Mouse (Mus musculus): Measurements from ENCODE around the gene Derl2. TPM values are rescaled to one million over a fixed set of nuclear protein-coding genes. Genes with fewer than 3 reads are reported as not detected.

Gene Derl2
- polyA plus RNA-seq, 1 experiment from 2014 or later: 33.1 TPM

GRCm38 (mm10) chr11:70975193-70975592 is 44.4 kb downstream of the Derl2 start:
- Histone ChIP-seq H3K4me1 (peaks cover 8% of the 10 kb centered on the region), H3K36me3 (replicated peaks) (peaks cover 83% of the 10 kb centered on the region), H3K4me3 (no peak overlapping the region), H3K27ac (replicated peaks) (no peak overlapping the region), H3K9me3 (no peaks in the 10 kb centered on the region), H3K27me3 (replicated peaks; ENCODE audit: low read depth, poor library complexity, severe bottlenecking) (no peaks in the 10 kb centered on the region)
- DNase-seq (ENCODE audit: low spot score): no peak
- WGBS: 78% methylated on average over 2 of the region's 2 CpGs

GRCm38 (mm10) chr11:70973947-70974346 is 45.7 kb downstream of the Derl2 start:
- H3K4me1 ChIP-seq: peaks cover 11% of the 10 kb centered on the region
- H3K9me3 ChIP-seq: no peaks in the 10 kb centered on the region
- H3K27me3 ChIP-seq (replicated peaks; ENCODE audit: low read depth, poor library complexity, severe bottlenecking): no peaks in the 10 kb centered on the region
- DNase-seq (ENCODE audit: low spot score): peak; percentile 20
- H3K36me3 ChIP-seq (replicated peaks): peaks cover 70% of the 10 kb centered on the region
- H3K4me3 ChIP-seq: no peak overlapping the region
- H3K27ac ChIP-seq (replicated peaks): no peak overlapping the region
- 78% methylated on average over 4 of the region's 4 CpGs for WGBS

- WGBS: 72% methylated on average over 1 of the region's 1 CpGs
- H3K9me3 ChIP-seq: no peaks in the 10 kb centered on the region
- H3K27me3 ChIP-seq (replicated peaks; ENCODE audit: low read depth, poor library complexity, severe bottlenecking): no peaks in the 10 kb centered on the region
- peaks cover 58% of the 10 kb centered on the region for H3K36me3 ChIP-seq (replicated peaks)
- no peak for DNase-seq (ENCODE audit: low spot score)
- peaks cover 21% of the 10 kb centered on the region for H3K4me1 ChIP-seq
- no peak overlapping the region for H3K27ac ChIP-seq (replicated peaks)
- no peak overlapping the region for H3K4me3 ChIP-seq
These were observed 47.1 kb downstream of the Derl2 start for GRCm38 (mm10) chr11:70972586-70972985.

GRCm38 (mm10) chr11:70970560-70971540 is 48.8 kb downstream of the Derl2 start:
- WGBS: 20% methylated on average over 24 of the region's 24 CpGs
- no peaks in the 10 kb centered on the region for H3K9me3 ChIP-seq
- peak overlapping the region; percentile 96 for H3K27ac ChIP-seq (replicated peaks)
- no peaks in the 10 kb centered on the region for H3K27me3 ChIP-seq (replicated peaks; ENCODE audit: low read depth, poor library complexity, severe bottlenecking)
- peaks cover 53% of the 10 kb centered on the region for H3K36me3 ChIP-seq (replicated peaks)
- H3K4me1 ChIP-seq: peaks cover 21% of the 10 kb centered on the region
- no peak for DNase-seq (ENCODE audit: low spot score)
- peak overlapping the region; percentile 92 for H3K4me3 ChIP-seq

- H3K4me3 ChIP-seq: peak within 1 kb of the TSS; percentile 92
- no peaks in the 10 kb centered on the region for H3K9me3 ChIP-seq
- peaks cover 21% of the 10 kb centered on the region for H3K4me1 ChIP-seq
- H3K27me3 ChIP-seq (replicated peaks; ENCODE audit: low read depth, poor library complexity, severe bottlenecking): no peaks in the 10 kb centered on the region
- peak; percentile 97 for DNase-seq (ENCODE audit: low spot score)
- peak within 1 kb of the TSS; percentile 96 for H3K27ac ChIP-seq (replicated peaks)
- WGBS: under 1% methylated on average over 43 of the region's 43 CpGs
- H3K36me3 ChIP-seq (replicated peaks): peaks cover 53% of the 10 kb centered on the region
These were observed 49.7 kb downstream of the Derl2 start, which contains the start of the genes Nup88 and Rpain for GRCm38 (mm10) chr11:70969821-70970559. Gene Nup88 (minus strand): TSS chr11:70969973. Gene Rpain (plus strand): TSS chr11:70970213.

GRCm38 (mm10) chr11:70969271-70969794 is 50.3 kb downstream of the Derl2 start:
- peaks cover 53% of the 10 kb centered on the region for H3K36me3 ChIP-seq (replicated peaks)
- WGBS: under 1% methylated on average over 25 of the region's 25 CpGs
- no peaks in the 10 kb centered on the region for H3K27me3 ChIP-seq (replicated peaks; ENCODE audit: low read depth, poor library complexity, severe bottlenecking)
- H3K4me1 ChIP-seq: peaks cover 21% of the 10 kb centered on the region
- peak overlapping the region; percentile 96 for H3K27ac ChIP-seq (replicated peaks)
- H3K4me3 ChIP-seq: peak overlapping the region; percentile 92
- no peak for DNase-seq (ENCODE audit: low spot score)
- no peaks in the 10 kb centered on the region for H3K9me3 ChIP-seq

- WGBS: 83% methylated on average over 4 of the region's 4 CpGs
- peaks cover 79% of the 10 kb centered on the region for H3K36me3 ChIP-seq (replicated peaks)
- no peak for DNase-seq (ENCODE audit: low spot score)
- H3K4me1 ChIP-seq: peaks cover 13% of the 10 kb centered on the region
- H3K4me3 ChIP-seq: no peak overlapping the region
- no peaks in the 10 kb centered on the region for H3K27me3 ChIP-seq (replicated peaks; ENCODE audit: low read depth, poor library complexity, severe bottlenecking)
- H3K27ac ChIP-seq (replicated peaks): no peak overlapping the region
- H3K9me3 ChIP-seq: no peaks in the 10 kb centered on the region
These were observed 55.3 kb downstream of the Derl2 start for GRCm38 (mm10) chr11:70964222-70964907.

- Histone ChIP-seq H3K27me3 (replicated peaks; ENCODE audit: low read depth, poor library complexity, severe bottlenecking) (no peaks in the 10 kb centered on the region), H3K4me1 (no peaks in the 10 kb centered on the region), H3K27ac (replicated peaks) (no peak overlapping the region), H3K36me3 (replicated peaks) (peaks cover 99% of the 10 kb centered on the region), H3K9me3 (no peaks in the 10 kb centered on the region), H3K4me3 (no peak overlapping the region)
- 90% methylated on average over 5 of the region's 5 CpGs for WGBS
- DNase-seq (ENCODE audit: low spot score): no peak
These were observed 58.7 kb downstream of the Derl2 start for GRCm38 (mm10) chr11:70960786-70961554.

Other genes starting within 250 kb of the Derl2 start
- gene Scimp, start 207.3 kb downstream of the Derl2 start, polyA plus RNA-seq (2016; fragmentation: Nextera tagmentation; extraction: Ambion mirVana): not detected in 2 replicates
- 36.5 and 39.6 TPM in 2 replicates for gene Rabep1, start 175.1 kb downstream of the Derl2 start, polyA plus RNA-seq (2016; fragmentation: Nextera tagmentation; extraction: Ambion mirVana)
- 146 and 151 TPM in 2 replicates for gene Nup88, start 49.9 kb downstream of the Derl2 start, polyA plus RNA-seq (2016; fragmentation: Nextera tagmentation; extraction: Ambion mirVana)
- gene Rpain, start 49.6 kb downstream of the Derl2 start, polyA plus RNA-seq (2016; fragmentation: Nextera tagmentation; extraction: Ambion mirVana): 77.0 and 82.4 TPM in 2 replicates
- gene C1qbp, start 36.8 kb downstream of the Derl2 start, polyA plus RNA-seq (2016; fragmentation: Nextera tagmentation; extraction: Ambion mirVana): 346 and 351 TPM in 2 replicates
- gene Dhx33, start 15.4 kb downstream of the Derl2 start, polyA plus RNA-seq (2016; fragmentation: Nextera tagmentation; extraction: Ambion mirVana): 30.4 and 32.4 TPM in 2 replicates
- 64.5 and 67.5 TPM in 2 replicates for gene Mis12, start 230 bp downstream of the Derl2 start, polyA plus RNA-seq (2016; fragmentation: Nextera tagmentation; extraction: Ambion mirVana)
- gene 6330403K07Rik, start 13.7 kb upstream of the Derl2 start, polyA plus RNA-seq (2016; fragmentation: Nextera tagmentation; extraction: Ambion mirVana): 118 and 150 TPM in 2 replicates
- gene Nlrp1a, start 124.9 kb upstream of the Derl2 start, polyA plus RNA-seq (2016; fragmentation: Nextera tagmentation; extraction: Ambion mirVana): 0.06 TPM in 2 replicates
- gene Nlrp1b, start 210.9 kb upstream of the Derl2 start, polyA plus RNA-seq (2016; fragmentation: Nextera tagmentation; extraction: Ambion mirVana): not detected in 2 replicates